Mouse (Mus musculus) heart, postnatal 0 days (tissue): ENCODE measurements around the gene Gle1.

Experiments used
- CTCF ChIP-seq: IDR thresholded peaks from 2 replicates; pipeline ENCODE4 v1.5.1; 2016; ENCODE audit warnings: antibody characterized with exemption, control low read depth, low read depth
- EP300 ChIP-seq: IDR thresholded peaks from 2 replicates; pipeline ENCODE4 v1.6.1; 2016; ENCODE audit warnings: antibody characterized with exemption, low read depth

DNA sequence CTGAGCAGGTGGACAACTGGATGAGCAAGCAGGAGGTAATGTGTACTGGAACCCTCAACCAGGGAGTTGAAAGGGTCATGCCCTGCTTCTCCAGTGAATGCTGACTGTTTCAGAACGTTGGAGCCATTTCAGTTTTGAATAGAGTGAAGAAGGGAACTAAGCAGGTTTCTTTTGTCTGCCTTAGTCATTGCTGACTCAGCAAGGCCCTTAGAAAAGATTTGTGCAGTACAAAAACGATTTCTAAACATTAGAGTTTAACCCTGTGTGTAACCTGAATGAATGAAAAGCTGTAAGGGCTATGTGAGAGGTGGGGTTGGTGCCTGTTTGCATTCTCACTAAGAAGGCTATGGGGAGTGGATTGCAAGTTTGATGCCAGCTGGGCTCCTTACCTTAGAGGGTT lies 56.7 kb downstream of the Gle1 start:
- TF ChIP-seq EP300 (no peak), CTCF (no peak)
